In genomic region chr5:143602051-143602450, GRCm38 (mm10) we compare ENCODE assay signal across 15 mouse cellular contexts. TPM values are rescaled to one million over a fixed set of nuclear protein-coding genes. Genes with fewer than 3 reads are reported as not detected.
DNase-seq lines count a peak whose midpoint lies in the region; ATAC-seq lines count a peak whose summit lies in the region.
"Had no signal": no experiment of that assay in that cellular context is flagged by ENCODE, and none has a peak within 500 bp of the region (broad histone marks: within the 10 kb centered on the region; RNA-seq: fewer than 3 reads in every experiment).

No protein-coding gene starts in this region.

- intact Hi-C loops in heart, postnatal 25 days (cut with DNase I) = no loop called here

- peak; percentile 18 to 19 for DNase-seq in heart, adult 18-20 months
- no peak for DNase-seq in heart, postnatal 25 days (ENCODE audit: low spot score)
- peak; percentile 18 for DNase-seq in kidney, adult 9 months
- no peak for DNase-seq in kidney, postnatal 14 days
- DNase-seq in adrenal gland, adult 8-10 months = peak; percentile 65
- no peak for DNase-seq in T-cell, adult 2 months (ENCODE audit: low spot score)
- DNase-seq: cerebellum, adult 9-10 months; gastrocnemius, postnatal 10 days; right cerebral cortex, postnatal 25 days; thymus, postnatal 36 days had no signal

- ATAC-seq in megakaryocyte, adult 5-6 weeks (ENCODE audit: poor library complexity, severe bottlenecking) = peak; percentile 47
- ATAC-seq: hindbrain, embryonic 16.5 days; intestine, embryonic 16.5 days; lung, postnatal 0 days; midbrain, embryonic 13.5 days had no signal

RNA-seq across cellular contexts. Expression of gene Cyth3, which starts 20.2 kb away (rescaled TPM):
- total RNA-seq in heart, adult 18-20 months (2021) = 10 to 100 TPM; 33.5 to 39.6 TPM
- 10 to 100 TPM; 43.8 to 44.9 TPM for total RNA-seq in heart, postnatal 25 days (2021)
- total RNA-seq in adrenal gland, adult 8-10 months (2022) = 100 to 1,000 TPM; 134 to 193 (median 146) TPM
- total RNA-seq in megakaryocyte, adult 5-6 weeks (2015) = 5.4 and 6.5 TPM in 2 replicates
- 7.5 and 8.9 TPM in 2 replicates for total RNA-seq in megakaryocyte, adult 5-6 weeks (2017)

Comparison
In these comparisons a context has a peak if more than half of its experiments do, and no peak if none do; other contexts are left out.
1. DNase-seq: peak in heart, adult 18-20 months (2 of 2), kidney, adult 9 months (single experiment) and adrenal gland, adult 8-10 months (single experiment); none in heart, postnatal 25 days (single experiment), kidney, postnatal 14 days (single experiment) and T-cell, adult 2 months (single experiment).